Mouse (Mus musculus) stomach, embryonic 15.5 days (tissue): ENCODE measurements around the gene Trpv6. TPM values are rescaled to one million over a fixed set of nuclear protein-coding genes. Genes with fewer than 3 reads are reported as not detected.

Experiments used
- polyA plus RNA-seq: library from polyadenylated mRNA; unstranded; fragments of >200 nt; fragmentation: Nextera tagmentation; extraction: Ambion mirVana; gene quantifications from 2 replicates; pipeline ENCODE4 v1.2.1, GENCODE M21; 2015

Trpv6 gene
- polyA plus RNA-seq, 1 experiment from 2014 or later: 5.3 TPM

Other genes with a start within 250 kb of the Trpv6 start
- gene Gm5771, start 244.0 kb downstream of the Trpv6 start, polyA plus RNA-seq: 86.0 and 95.7 TPM in 2 replicates
- 89.9 and 105 TPM in 2 replicates for gene Gm10334, start 190.3 kb downstream of the Trpv6 start, polyA plus RNA-seq
- 367 and 403 TPM in 2 replicates for gene Prss1, start 177.5 kb downstream of the Trpv6 start, polyA plus RNA-seq
- gene Prss2, start 114.6 kb downstream of the Trpv6 start, polyA plus RNA-seq: 141 and 187 TPM in 2 replicates
- gene Ephb6, start 30.9 kb downstream of the Trpv6 start, polyA plus RNA-seq: 9.2 and 12.0 TPM in 2 replicates
- gene Trpv5, start 44.4 kb upstream of the Trpv6 start, polyA plus RNA-seq: 0.04 and 0.05 TPM in 2 replicates
- 0.24 and 0.68 TPM in 2 replicates for gene Llcfc1, start 48.0 kb upstream of the Trpv6 start, polyA plus RNA-seq
- gene Kel, start 67.9 kb upstream of the Trpv6 start, polyA plus RNA-seq: 9.4 and 21.7 TPM in 2 replicates
- gene Olfr459, start 138.8 kb upstream of the Trpv6 start, polyA plus RNA-seq: not detected in 2 replicates
- not detected in 2 replicates for gene Pip, start 211.1 kb upstream of the Trpv6 start, polyA plus RNA-seq
- not detected in 2 replicates for gene Sval2, start 216.6 kb upstream of the Trpv6 start, polyA plus RNA-seq